Mouse (Mus musculus): ENCODE data around the gene Rgs7. TPM values are rescaled to one million over a fixed set of nuclear protein-coding genes. Genes with fewer than 3 reads are reported as not detected.

Rgs7 gene
- total RNA-seq, 2 experiments from 2014 or later: 76.8 to 80.3 TPM

DNA sequence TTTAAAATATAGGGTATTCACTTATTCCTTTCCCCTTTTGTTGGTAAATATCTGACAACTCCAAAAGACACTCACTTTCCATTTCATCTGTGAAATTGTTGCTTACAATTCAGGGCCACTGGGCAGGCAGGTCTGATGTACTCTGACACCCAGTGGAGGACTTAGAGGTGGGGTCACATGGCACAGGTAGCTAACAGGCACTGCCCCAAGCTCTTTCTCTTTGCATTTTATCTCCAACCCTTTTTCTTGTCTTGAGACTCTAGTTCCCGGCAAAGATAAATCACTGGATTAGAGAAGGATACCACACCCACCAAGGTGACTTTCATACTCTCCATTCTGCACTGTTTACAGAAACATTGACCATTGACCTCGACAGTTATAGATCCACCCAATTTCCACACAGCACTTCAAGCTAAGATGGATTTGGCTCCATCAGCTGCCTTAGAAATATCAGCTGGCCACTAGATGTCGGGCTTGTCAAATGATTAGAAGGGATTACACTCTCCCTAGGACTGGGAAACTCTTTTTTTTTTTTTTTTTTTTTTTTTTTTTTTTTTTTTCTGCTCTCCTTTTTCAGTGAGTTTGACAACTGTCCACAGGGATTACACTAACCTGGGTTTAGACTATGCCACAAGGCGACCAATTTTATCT lies 451.0 kb downstream of the Rgs7 start:
- peak in 1 of 2 experiments; percentile 68 for DNase-seq (ENCODE audit: extremely low spot score in 1 of 2, low spot score in 1 of 2)

DNA sequence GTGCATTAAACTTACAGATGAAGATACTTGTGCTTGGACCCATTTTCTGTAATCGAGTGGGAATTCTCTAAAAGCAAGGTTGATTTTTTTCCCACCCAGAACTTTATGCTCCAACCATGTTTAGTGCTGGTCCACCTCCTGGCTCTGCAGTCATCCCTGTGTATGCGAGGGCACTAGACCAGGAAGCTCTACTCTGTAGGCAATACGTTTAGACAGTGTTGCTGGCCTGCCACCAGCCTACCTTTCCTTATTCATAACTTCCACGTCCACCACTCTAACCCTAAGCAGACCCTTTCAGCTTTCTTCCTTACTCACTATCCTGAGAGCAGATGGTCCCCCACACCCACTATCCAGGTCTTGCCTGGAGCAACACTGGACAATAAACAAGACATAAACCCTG lies 452.3 kb downstream of the Rgs7 start:
- no peak for DNase-seq (ENCODE audit: extremely low spot score in 1 of 2, low spot score in 1 of 2)

- DNase-seq (ENCODE audit: extremely low spot score in 1 of 2, low spot score in 1 of 2): no peak
Observed at GRCm38 (mm10) chr1:175039567-175039966, 452.7 kb downstream of the Rgs7 start.

- no peak for DNase-seq (ENCODE audit: extremely low spot score in 1 of 2, low spot score in 1 of 2)
Observed at GRCm38 (mm10) chr1:175035461-175035860, 456.8 kb downstream of the Rgs7 start.

GRCm38 (mm10) chr1:175032015-175032414 lies 460.3 kb downstream of the Rgs7 start:
- DNase-seq (ENCODE audit: extremely low spot score in 1 of 2, low spot score in 1 of 2): no peak

GRCm38 (mm10) chr1:175028716-175029204 lies 463.5 kb downstream of the Rgs7 start:
- no peak for DNase-seq (ENCODE audit: extremely low spot score in 1 of 2, low spot score in 1 of 2)

DNA sequence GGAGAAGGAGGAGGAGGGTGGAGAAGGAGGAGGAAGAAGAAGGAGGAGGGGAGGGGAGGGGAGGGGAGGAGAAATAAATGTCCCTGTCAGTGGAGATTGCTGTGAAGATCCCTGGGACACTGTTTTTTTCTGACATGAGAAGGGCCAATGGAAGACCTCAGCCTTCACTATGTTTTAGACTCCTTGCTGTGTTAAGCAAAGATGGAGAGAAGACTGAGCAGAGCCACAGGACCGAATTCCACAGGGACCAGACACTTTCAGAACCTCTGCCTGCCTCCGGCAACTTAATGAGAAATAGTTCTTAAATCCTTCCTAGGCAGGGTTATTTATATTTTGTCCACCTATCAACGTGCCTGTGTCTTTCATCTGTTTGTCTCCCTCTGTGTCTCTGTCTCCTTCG lies 464.0 kb downstream of the Rgs7 start:
- no peak for DNase-seq (ENCODE audit: extremely low spot score in 1 of 2, low spot score in 1 of 2)

DNA sequence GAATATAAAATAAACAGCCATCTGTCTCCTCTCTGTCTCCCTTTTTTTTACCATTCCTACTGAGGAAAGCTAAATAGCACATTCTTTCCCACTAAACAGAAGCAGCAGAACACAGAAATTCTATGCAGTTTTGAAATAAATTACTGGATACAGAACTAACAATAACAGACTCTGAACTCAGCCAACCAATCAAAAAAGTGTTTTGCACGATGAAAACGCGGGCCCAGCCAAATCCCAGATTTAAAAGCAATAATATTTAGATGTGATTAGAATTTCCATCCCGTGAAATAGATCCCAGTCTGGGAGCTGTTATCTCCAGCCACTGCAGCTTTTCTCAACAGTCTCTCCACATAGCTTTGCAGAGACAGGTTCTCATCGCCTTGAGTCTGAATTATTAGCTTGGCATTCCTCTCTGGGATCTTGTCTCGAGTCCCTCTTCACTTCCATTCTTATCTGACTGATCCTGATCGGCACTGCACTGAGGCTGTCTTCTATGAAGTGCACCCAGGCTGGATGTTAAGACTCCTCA lies 466.5 kb downstream of the Rgs7 start:
- no peak for DNase-seq (ENCODE audit: extremely low spot score in 1 of 2, low spot score in 1 of 2)

GRCm38 (mm10) chr1:175024136-175024535 lies 468.2 kb downstream of the Rgs7 start:
- DNase-seq (ENCODE audit: extremely low spot score in 1 of 2, low spot score in 1 of 2): no peak

Other genes with a start within 250 kb of the Rgs7 start
- not detected for gene Kmo, start 127.9 kb upstream of the Rgs7 start, total RNA-seq (2021)
- gene Fh1, start 133.1 kb upstream of the Rgs7 start, total RNA-seq (2021): 10 to 100 TPM; 76.2 to 76.5 TPM
- gene Opn3, start 200.3 kb upstream of the Rgs7 start, total RNA-seq (2021): 1 to 10 TPM; 1.4 TPM
- gene Chml, start 200.4 kb upstream of the Rgs7 start, total RNA-seq (2021): 1 to 10 TPM; 4.1 to 4.3 TPM
- not detected for gene Wdr64, start 206.1 kb upstream of the Rgs7 start, total RNA-seq (2021)